Mouse (Mus musculus): Measurements from ENCODE around the gene Mta1.

DNA sequence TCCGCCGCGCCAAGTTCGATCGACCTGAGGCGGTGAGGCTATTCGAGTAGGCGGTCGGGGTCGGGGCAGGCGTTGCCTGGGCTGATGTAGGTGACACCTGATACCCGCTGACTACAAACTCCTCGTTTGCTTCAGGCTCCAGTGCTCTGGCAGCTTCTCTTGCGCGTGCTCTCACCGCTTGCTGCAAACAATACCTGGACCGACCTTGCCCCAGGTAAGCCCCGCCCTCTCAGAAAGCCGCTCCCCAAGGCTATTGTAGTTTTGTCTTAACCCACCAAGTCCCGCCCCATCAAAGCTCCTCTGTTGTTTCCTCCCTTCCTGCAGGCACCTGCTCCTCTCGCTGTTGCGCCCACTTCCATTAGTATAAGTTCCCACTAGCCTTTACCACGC, 58.5 kb downstream of the Mta1 start:
- TF ChIP-seq CTCF (IDR thresholded peaks at IDR 0.05; ENCODE audit: low read depth, low read length) = no peak
- peak; percentile 81 for TF ChIP-seq EP300 (IDR thresholded peaks at IDR 0.05; ENCODE audit: insufficient read depth, low read depth, low read length)
